Mouse (Mus musculus) duodenum, adult 2 months (tissue): Measurements from ENCODE around the gene Hspb2. TPM values are rescaled to one million over a fixed set of nuclear protein-coding genes. Genes with fewer than 3 reads are reported as not detected.

Source experiments
- polyA plus RNA-seq: library from polyadenylated mRNA; depleted of rRNA; stranded (reverse); fragments of >200 nt; gene quantifications from 2 replicates; pipeline ENCODE4 v1.2.3, GENCODE M21; 2012; ENCODE audit warnings: low replicate concordance; rRNA removed

Hspb2 gene
- polyA plus RNA-seq, result 8.3 and 12.9 TPM in 2 replicates

DNA sequence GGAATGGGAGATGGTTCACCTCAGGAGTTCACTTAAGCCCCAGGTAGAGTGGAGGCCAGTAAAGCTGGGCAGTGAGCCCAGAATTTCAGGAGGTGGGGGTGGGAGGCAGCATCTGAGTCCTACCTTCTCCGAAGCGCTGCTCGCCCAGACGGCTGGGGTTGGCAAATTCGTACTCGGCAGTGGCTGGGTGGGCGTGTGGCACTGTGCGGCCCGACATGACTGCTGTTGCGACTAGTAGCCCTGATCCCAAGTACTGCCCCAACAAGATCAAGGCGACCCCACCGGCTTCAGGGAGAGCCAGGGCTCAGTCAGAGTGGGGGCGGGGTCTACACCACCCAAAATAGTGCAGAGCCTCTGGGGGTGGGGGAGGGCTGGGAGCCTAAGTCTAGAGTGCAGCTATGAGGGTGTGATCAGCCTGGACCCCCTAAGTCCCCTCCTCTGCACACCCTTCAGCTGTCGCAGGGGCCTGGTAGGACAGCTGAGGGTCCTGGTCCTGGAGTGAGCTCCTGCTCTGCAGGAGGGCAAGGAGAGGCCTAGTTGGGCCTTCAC lies at the start of gene Hspb2:
Gene Hspb2 (minus strand): TSS at position 301 of the 549 bp plus-strand sequence.

GRCm38 (mm10) chr9:50774991-50775612 lies 22.9 kb upstream of the Hspb2 start, which contains the start of the genes Alg9 and 1110032A03Rik:
Gene Alg9, plus strand, starts transcription at chr9:50775019.
Gene 1110032A03Rik, minus strand, starts transcription at chr9:50775520.

GRCm38 (mm10) chr9:50768107-50769002 lies 16.2 kb upstream of the Hspb2 start, which contains the start of gene Fdxacb1:
Gene Fdxacb1, plus strand, starts transcription at chr9:50768236.

DNA sequence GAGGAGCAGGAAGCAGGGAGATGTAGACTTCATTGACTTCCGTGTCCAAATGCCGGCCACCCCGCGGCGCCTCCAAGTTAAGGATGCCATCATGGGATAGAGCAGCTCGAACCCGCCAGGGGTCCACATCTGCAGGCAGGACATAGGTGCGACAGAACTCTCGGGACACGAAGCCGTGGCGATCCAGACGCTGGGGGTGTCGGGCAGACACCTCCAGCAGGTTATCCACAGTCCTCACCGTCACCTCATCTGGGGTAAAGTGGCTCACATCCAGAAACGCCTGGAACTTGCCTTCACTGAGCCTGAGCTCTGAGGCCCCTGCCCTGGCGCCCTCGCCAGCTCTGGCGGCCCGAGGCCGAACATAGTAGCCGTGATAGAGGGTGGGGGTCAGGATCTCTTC lies 831 bp downstream of the Hspb2 start, which contains the start of gene Cryab:
Gene Cryab (plus strand): TSS at position 3 of the 400 bp plus-strand sequence.

GRCm38 (mm10) chr9:50746214-50746677 lies 5.9 kb downstream of the Hspb2 start, which contains the start of gene 2310030G06Rik:
Gene 2310030G06Rik, minus strand, starts transcription at chr9:50746536.

DNA sequence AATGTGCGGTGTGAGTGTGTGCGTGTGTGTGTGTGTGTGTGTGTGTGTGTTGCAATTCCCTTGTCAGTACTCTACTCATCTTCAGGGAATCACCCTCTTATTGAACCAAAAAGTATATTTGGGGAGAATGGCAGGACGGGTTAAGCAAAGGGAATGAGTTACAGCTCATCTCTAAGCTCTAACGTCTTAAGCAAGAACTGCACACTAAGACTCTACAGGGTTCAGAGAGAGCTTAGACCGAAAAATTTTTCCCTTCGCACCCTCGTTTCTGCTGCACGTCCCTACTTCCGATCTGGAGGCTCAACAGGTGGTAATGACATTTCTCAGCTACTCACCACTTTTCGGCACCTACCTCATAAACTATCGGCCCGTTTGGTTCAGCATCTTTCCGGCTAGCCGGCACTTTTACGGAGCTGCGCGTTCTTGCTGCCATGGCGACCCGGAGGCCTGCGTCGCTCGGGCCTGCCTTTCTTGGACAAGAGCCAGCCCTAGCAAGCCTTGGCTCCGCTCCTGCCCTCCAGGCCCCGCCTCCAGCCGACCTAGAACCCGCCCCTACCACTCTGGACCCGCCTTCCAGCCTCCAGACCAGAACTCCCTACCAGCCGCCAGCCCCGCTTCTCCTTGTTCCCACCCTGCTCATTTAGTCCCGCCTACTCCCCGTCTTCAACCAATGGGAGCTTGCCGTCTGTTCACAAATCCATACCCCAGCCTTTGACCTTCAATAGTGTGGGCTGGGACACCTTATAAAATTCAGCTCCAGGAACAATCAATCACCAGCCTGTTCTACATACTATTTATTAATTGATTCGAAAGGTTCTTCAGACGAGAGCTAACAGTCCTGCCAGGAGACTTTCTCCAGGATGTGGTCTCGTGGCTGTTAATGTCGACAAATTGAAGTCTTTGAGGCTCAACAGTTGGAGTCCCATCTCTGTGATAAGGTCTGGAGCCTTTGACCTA lies 13.0 kb downstream of the Hspb2 start, which contains the start of gene Dixdc1:
Gene Dixdc1 (minus strand): TSS at position 604 of the 957 bp plus-strand sequence.

Other genes with a start within 250 kb of the Hspb2 start
- gene Pts, start 223.6 kb downstream of the Hspb2 start, polyA plus RNA-seq, result 11.8 and 14.8 TPM in 2 replicates
- gene Il18, start 197.5 kb downstream of the Hspb2 start, polyA plus RNA-seq, result 12.4 and 14.0 TPM in 2 replicates
- gene Bco2, start 197.2 kb downstream of the Hspb2 start, polyA plus RNA-seq, result 5.6 and 10.1 TPM in 2 replicates
- gene Tex12, start 191.0 kb downstream of the Hspb2 start, polyA plus RNA-seq, result not detected in 2 replicates
- 493 and 524 TPM in 2 replicates for gene Sdhd, start 148.5 kb downstream of the Hspb2 start, polyA plus RNA-seq
- gene Timm8b, start 148.4 kb downstream of the Hspb2 start, polyA plus RNA-seq, result 49.7 and 77.5 TPM in 2 replicates
- 0.30 and 0.44 TPM in 2 replicates for gene Pih1d2, start 135.0 kb downstream of the Hspb2 start, polyA plus RNA-seq
- gene Nkapd1, start 134.9 kb downstream of the Hspb2 start, polyA plus RNA-seq, result 2.1 and 3.4 TPM in 2 replicates
- 9.7 and 18.9 TPM in 2 replicates for gene Dlat, start 92.6 kb downstream of the Hspb2 start, polyA plus RNA-seq
- 0.30 and 2.1 TPM in 2 replicates for gene Dixdc1, start 12.8 kb downstream of the Hspb2 start, polyA plus RNA-seq
- 8.1 and 11.5 TPM in 2 replicates for gene 2310030G06Rik, start 5.8 kb downstream of the Hspb2 start, polyA plus RNA-seq
- gene Cryab, start 1.0 kb downstream of the Hspb2 start, polyA plus RNA-seq, result 38.3 and 50.6 TPM in 2 replicates
- 1.9 and 2.8 TPM in 2 replicates for gene Fdxacb1, start 15.9 kb upstream of the Hspb2 start, polyA plus RNA-seq
- gene Alg9, start 22.7 kb upstream of the Hspb2 start, polyA plus RNA-seq, result 15.5 and 18.9 TPM in 2 replicates
- gene 1110032A03Rik, start 23.2 kb upstream of the Hspb2 start, polyA plus RNA-seq, result 12.4 and 15.5 TPM in 2 replicates
- 1.4 and 1.6 TPM in 2 replicates for gene Ppp2r1b, start 92.9 kb upstream of the Hspb2 start, polyA plus RNA-seq